In genomic region chr12:3188137-3188536, GRCm38 (mm10) we compare ENCODE assay signal across 27 mouse cellular contexts.
"Had no signal": no experiment of that assay in that cellular context is flagged by ENCODE, and none has a peak within 500 bp of the region (broad histone marks: within the 10 kb centered on the region; RNA-seq: fewer than 3 reads in every experiment).

No protein-coding gene starts in this region.

- H3K4me1 ChIP-seq: embryonic facial prominence, embryonic 10.5 days; embryonic facial prominence, embryonic 12.5 days; embryonic facial prominence, embryonic 13.5 days; embryonic facial prominence, embryonic 15.5 days; forebrain, embryonic 10.5 days; forebrain, embryonic 12.5 days; forebrain, embryonic 13.5 days; forebrain, embryonic 15.5 days had no signal

- H3K9ac ChIP-seq: embryonic facial prominence, embryonic 12.5 days; embryonic facial prominence, embryonic 13.5 days; embryonic facial prominence, embryonic 15.5 days; forebrain, embryonic 12.5 days; forebrain, embryonic 13.5 days; forebrain, embryonic 15.5 days; forebrain, postnatal 0 days had no signal

- H3K27ac ChIP-seq: embryonic facial prominence, embryonic 10.5 days; embryonic facial prominence, embryonic 12.5 days; embryonic facial prominence, embryonic 13.5 days; embryonic facial prominence, embryonic 15.5 days; forebrain, embryonic 10.5 days; forebrain, embryonic 12.5 days; forebrain, embryonic 13.5 days; forebrain, embryonic 15.5 days; gastrocnemius, adult 2 months; heart, adult 2 months had no signal

- H3K4me3 ChIP-seq: embryonic facial prominence, embryonic 10.5 days; embryonic facial prominence, embryonic 12.5 days; embryonic facial prominence, embryonic 13.5 days; embryonic facial prominence, embryonic 15.5 days; erythroblast, embryonic 14.5 days; forebrain, embryonic 10.5 days; forebrain, embryonic 12.5 days; forebrain, embryonic 13.5 days; forebrain, embryonic 15.5 days; gastrocnemius, adult 2 months; heart, adult 2 months had no signal

- H3K9me3 ChIP-seq: embryonic facial prominence, embryonic 10.5 days; embryonic facial prominence, embryonic 12.5 days; embryonic facial prominence, embryonic 13.5 days; embryonic facial prominence, embryonic 15.5 days; forebrain, embryonic 10.5 days; forebrain, embryonic 12.5 days; forebrain, embryonic 13.5 days; forebrain, embryonic 15.5 days had no signal

- DNase-seq: cerebellum, adult 9-10 months; cerebellum, adult 9-11 months; cerebellum, postnatal 10 days; cerebellum, postnatal 14 days; cerebellum, postnatal 25 days; cerebellum, postnatal 36 days; embryo, embryonic 11 days; forebrain, postnatal 0 days; gastrocnemius, adult 2 months; gastrocnemius, postnatal 10 days; gastrocnemius, postnatal 14 days; gastrocnemius, postnatal 25 days; gastrocnemius, postnatal 36 days; heart, adult 11 months; heart, adult 18-20 months; heart, adult 2 months had no signal

- H3K27me3 ChIP-seq: embryonic facial prominence, embryonic 12.5 days; embryonic facial prominence, embryonic 13.5 days; embryonic facial prominence, embryonic 15.5 days; forebrain, embryonic 12.5 days; forebrain, embryonic 13.5 days; forebrain, embryonic 15.5 days had no signal

- ATAC-seq: forebrain, embryonic 13.5 days; forebrain, embryonic 14.5 days; forebrain, embryonic 15.5 days; forebrain, embryonic 16.5 days; forebrain, postnatal 0 days had no signal

- H3K36me3 ChIP-seq: embryonic facial prominence, embryonic 10.5 days; embryonic facial prominence, embryonic 12.5 days; embryonic facial prominence, embryonic 13.5 days; embryonic facial prominence, embryonic 15.5 days; forebrain, embryonic 10.5 days; forebrain, embryonic 12.5 days; forebrain, embryonic 15.5 days had no signal
